Mouse (Mus musculus) bone marrow, adult 2 months (tissue): ENCODE results near the gene Txk. TPM values are rescaled to one million over a fixed set of nuclear protein-coding genes. Genes with fewer than 3 reads are reported as not detected.

ENCODE experiments used
- H3K27ac ChIP-seq: fragments of 200-500 bp; 2 replicates; pipeline ENCODE4 v1.5.1; 2012; ENCODE audit warnings: low read depth, mild to moderate bottlenecking, control low read depth, inconsistent platforms, low read length; ENCODE audit not compliant: control insufficient read depth, poor library complexity, insufficient read depth
- H3K4me1 ChIP-seq: fragments of 200-500 bp; 2 replicates; pipeline ENCODE4 v1.6.1; 2011; ENCODE audit warnings: low read length; ENCODE audit not compliant: control insufficient read depth, insufficient read depth
- H3K4me3 ChIP-seq: fragments of 200-500 bp; replicated peaks from 2 replicates; pipeline ENCODE3; 2011; ENCODE audit warnings: mild to moderate bottlenecking, low read depth, low read length, control low read depth; ENCODE audit not compliant: control insufficient read depth
- CTCF ChIP-seq: fragments of 200-500 bp; IDR thresholded peaks from 2 replicates; pipeline ENCODE4 v1.5.1; 2011; ENCODE audit warnings: low read length, control low read depth; ENCODE audit not compliant: control insufficient read depth, insufficient read depth
- POLR2A ChIP-seq: fragments of 200-500 bp; IDR thresholded peaks from 2 replicates; pipeline ENCODE4 v1.6.1; 2011; ENCODE audit warnings: low read depth, mild to moderate bottlenecking, control low read depth, low read length, borderline replicate concordance; ENCODE audit not compliant: control insufficient read depth
- WGBS: fragments of 180-500 bp; shearing (Covaris S2); methylation state at CpG from one replicate; pipeline ENCODE4 v1.1.7; 2018; 5-methylcytosine and 5-hydroxymethylcytosine counted together
- polyA plus RNA-seq: library from polyadenylated mRNA; stranded (reverse); fragments of >200 nt; gene quantifications from 2 replicates; pipeline ENCODE4 v1.2.4, GENCODE M21; 2011; ENCODE audit warnings: low replicate concordance; ENCODE audit not compliant: missing spikeins, insufficient read depth, insufficient read length

Txk gene
- polyA plus RNA-seq, result 2.5 and 4.7 TPM in 2 replicates

- Histone ChIP-seq H3K27ac (no peak within 1 kb of the TSS), H3K4me1 (peaks cover 1% of the 10 kb centered on the region; the same call in 1 of the 2 replicates), H3K4me3 (no peak within 1 kb of the TSS)
- 46% methylated on average over 5 of the region's 5 CpGs for WGBS
- TF ChIP-seq POLR2A (no peak), CTCF (no peak)
Observed at GRCm38 (mm10) chr5:72752585-72752984, at the start of gene Txk. TSS of gene Txk (minus strand) at chr5:72752777.

- H3K27ac ChIP-seq, result no peak overlapping the region
- TF ChIP-seq POLR2A (no peak), CTCF (no peak)
- WGBS, result 75% methylated on average over 4 of the region's 4 CpGs
- H3K4me1 ChIP-seq, result peaks cover 7% of the 10 kb centered on the region; the same call in 1 of the 2 replicates
- H3K4me3 ChIP-seq, result no peak overlapping the region
Observed at GRCm38 (mm10) chr5:72798563-72798962, 46.0 kb upstream of the Txk start.

- Histone ChIP-seq H3K27ac (peak overlapping the region; percentile 73), H3K4me3 (peak overlapping the region; percentile 61), H3K4me1 (peaks cover 6% of the 10 kb centered on the region; the same call in 1 of the 2 replicates)
- WGBS, result 3% methylated on average over 14 of the region's 14 CpGs
- TF ChIP-seq POLR2A, result no peak
- no peak for TF ChIP-seq CTCF
Observed at GRCm38 (mm10) chr5:72796186-72796613, 43.6 kb upstream of the Txk start.

GRCm38 (mm10) chr5:72793309-72793850 is 40.8 kb upstream of the Txk start:
- 47% methylated on average over 3 of the region's 3 CpGs for WGBS
- H3K4me1 ChIP-seq, result peaks cover 5% of the 10 kb centered on the region; the same call in 1 of the 2 replicates
- H3K27ac ChIP-seq, result no peak overlapping the region
- TF ChIP-seq POLR2A, result no peak
- TF ChIP-seq CTCF, result no peak
- H3K4me3 ChIP-seq, result no peak overlapping the region

- TF ChIP-seq CTCF (no peak), POLR2A (no peak)
- H3K27ac ChIP-seq, result no peak overlapping the region
- WGBS, result 62% methylated on average over 6 of the region's 6 CpGs
- no peak overlapping the region for H3K4me3 ChIP-seq
- H3K4me1 ChIP-seq, result peaks cover 3% of the 10 kb centered on the region; the same call in 1 of the 2 replicates
Observed at GRCm38 (mm10) chr5:72791789-72792188, 39.2 kb upstream of the Txk start.

GRCm38 (mm10) chr5:72791386-72791785 is 38.8 kb upstream of the Txk start:
- H3K27ac ChIP-seq, result no peak overlapping the region
- no peak for TF ChIP-seq POLR2A
- no peak for TF ChIP-seq CTCF
- no peak overlapping the region for H3K4me3 ChIP-seq
- peaks cover 1% of the 10 kb centered on the region; the same call in 1 of the 2 replicates for H3K4me1 ChIP-seq
- WGBS, result 70% methylated on average over 4 of the region's 4 CpGs

- no peak overlapping the region for H3K4me3 ChIP-seq
- no peaks in the 10 kb centered on the region; the same call in 1 of the 2 replicates for H3K4me1 ChIP-seq
- no peak for TF ChIP-seq POLR2A
- no peak for TF ChIP-seq CTCF
- H3K27ac ChIP-seq, result no peak overlapping the region
- 77% methylated on average over 4 of the region's 4 CpGs for WGBS
Observed at GRCm38 (mm10) chr5:72785451-72785850, 32.9 kb upstream of the Txk start.

- 73% methylated on average over 3 of the region's 3 CpGs for WGBS
- Histone ChIP-seq H3K4me3 (no peak overlapping the region), H3K27ac (no peak overlapping the region), H3K4me1 (no peaks in the 10 kb centered on the region; the same call in 1 of the 2 replicates)
- TF ChIP-seq POLR2A, result no peak
- no peak for TF ChIP-seq CTCF
Observed at GRCm38 (mm10) chr5:72784719-72785118, 32.1 kb upstream of the Txk start.

GRCm38 (mm10) chr5:72783957-72784356 is 31.4 kb upstream of the Txk start:
- Histone ChIP-seq H3K27ac (no peak overlapping the region), H3K4me3 (no peak overlapping the region), H3K4me1 (no peaks in the 10 kb centered on the region; the same call in 1 of the 2 replicates)
- WGBS, result 73% methylated on average over 8 of the region's 8 CpGs
- TF ChIP-seq CTCF, result no peak
- TF ChIP-seq POLR2A, result no peak
